Mouse (Mus musculus): ENCODE measurements at regions not wholly inside any gene's neighbourhood (a gene's known extent, or its start where the extent isn't known, plus 50 kb on each side); places are given as distances from the start of the nearest gene placed in this dataset.
"Not testable (repeated sequence)": the region's sequence is repeated elsewhere in the genome, so short reads cannot be mapped to it uniquely, and the experiment has no call there.

GRCm38 (mm10) chr13:113484159-113484762 is 134.1 kb downstream of the Snx18 start:
- DNase-seq, result no peak

GRCm38 (mm10) chr13:113482911-113483310 is 135.5 kb downstream of the Snx18 start:
- DNase-seq, result no peak

GRCm38 (mm10) chr13:113477901-113478510 is 140.4 kb downstream of the Snx18 start:
- DNase-seq, result no peak

- no peak for DNase-seq
Measured at GRCm38 (mm10) chr13:113470822-113471557, 147.4 kb downstream of the Snx18 start.

- DNase-seq, result no peak
Measured at GRCm38 (mm10) chr13:113464190-113465064, 153.9 kb downstream of the Snx18 start.

- no peak for DNase-seq
Measured at GRCm38 (mm10) chr13:113463420-113463819, 154.9 kb downstream of the Snx18 start.

GRCm38 (mm10) chr13:113454490-113455295 is 161.7 kb downstream of the BC067074 start:
- DNase-seq, result no peak

- DNase-seq, result no peak
Measured at GRCm38 (mm10) chr13:113448378-113448777, 155.4 kb downstream of the BC067074 start.

- DNase-seq, result no peak
Measured at GRCm38 (mm10) chr13:113446226-113446625, 153.3 kb downstream of the BC067074 start.

GRCm38 (mm10) chr13:113444481-113444880 is 151.5 kb downstream of the BC067074 start:
- DNase-seq, result not testable (repeated sequence)

GRCm38 (mm10) chr13:113443078-113443477 is 150.1 kb downstream of the BC067074 start:
- DNase-seq, result no peak

- DNase-seq, result no peak
Measured at GRCm38 (mm10) chr13:113442169-113442568, 149.2 kb downstream of the BC067074 start.

GRCm38 (mm10) chr13:113440137-113440536 is 147.2 kb downstream of the BC067074 start:
- no peak for DNase-seq

- DNase-seq, result no peak
Measured at GRCm38 (mm10) chr13:113439516-113439915, 146.6 kb downstream of the BC067074 start.

- no peak for DNase-seq
Measured at GRCm38 (mm10) chr13:113438872-113439271, 145.9 kb downstream of the BC067074 start.

- DNase-seq, result no peak
Measured at GRCm38 (mm10) chr13:113436288-113436687, 143.3 kb downstream of the BC067074 start.

GRCm38 (mm10) chr13:113435117-113435516 is 142.2 kb downstream of the BC067074 start:
- DNase-seq, result no peak

- DNase-seq, result peak; percentile 54
Measured at GRCm38 (mm10) chr13:113433456-113433855, 140.5 kb downstream of the BC067074 start.

- DNase-seq, result no peak
Measured at GRCm38 (mm10) chr13:113429615-113430014, 136.7 kb downstream of the BC067074 start.

All from layer of hippocampus, adult 9-11 months (tissue).